In the genomic region with DNA sequence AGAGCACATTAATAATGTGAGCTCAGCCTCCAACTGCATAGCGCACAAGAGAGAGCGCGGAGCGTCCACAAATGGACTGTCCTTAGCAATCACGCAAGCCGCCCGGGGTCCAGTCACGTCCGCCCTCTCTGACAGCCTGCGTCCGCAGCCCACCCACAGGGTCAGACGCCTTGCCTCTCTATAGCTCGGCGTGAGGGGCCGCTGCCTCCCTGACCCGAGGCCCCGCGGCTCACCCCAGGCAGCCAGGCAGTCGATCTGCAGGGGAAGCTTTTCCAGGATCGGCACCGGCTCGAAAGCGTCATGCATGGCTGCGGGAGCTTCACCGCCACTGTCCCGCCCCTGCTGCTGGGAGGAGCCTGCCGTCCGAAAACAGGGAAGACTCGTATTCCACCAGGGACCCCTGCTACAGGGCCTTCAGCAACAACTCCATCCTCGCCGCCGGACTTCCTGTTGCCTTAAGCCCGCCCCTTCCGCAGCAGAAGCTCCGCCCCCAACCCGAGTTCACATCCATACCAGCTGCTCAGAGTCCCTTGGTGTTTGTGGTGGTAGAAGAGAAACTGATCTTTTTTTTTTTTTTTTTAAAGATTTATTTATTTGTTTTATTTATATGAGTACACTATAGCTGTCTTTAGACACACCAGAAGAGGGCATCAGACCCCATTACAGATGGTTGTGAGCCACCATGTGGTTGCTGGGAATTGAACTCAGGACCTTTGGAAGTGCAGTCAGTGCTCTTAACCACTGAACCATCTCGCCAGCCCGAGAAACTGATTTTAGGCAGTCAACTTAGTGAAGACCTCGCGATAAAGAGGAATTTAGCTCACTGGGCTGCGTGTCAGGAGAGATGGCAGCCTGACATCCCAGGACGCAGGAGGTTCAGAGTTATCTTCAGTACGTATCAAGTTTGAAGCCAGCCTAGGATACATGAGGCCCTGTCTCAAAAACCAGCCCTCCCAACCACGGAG, we compare ENCODE assay signal across 8 mouse cellular contexts. TPM values are rescaled to one million over a fixed set of nuclear protein-coding genes. Genes with fewer than 3 reads are reported as not detected.
DNase-seq lines count a peak whose midpoint lies in the region; ATAC-seq and TF ChIP-seq lines count a peak whose summit lies in the region.

Gene Vps39, minus strand, starts transcription at position 456 of the 965 bp plus-strand sequence.

- H3K9me3 ChIP-seq in hindbrain, postnatal 0 days (ENCODE audit: low read length): no peaks in the 10 kb centered on the region

- no peaks in the 10 kb centered on the region for H3K27me3 ChIP-seq in hindbrain, postnatal 0 days (ENCODE audit: insufficient read depth, low read length)

- no peak; the same call in 1 of the 2 replicates for TF ChIP-seq CTCF in gastrocnemius, adult 2 months (IDR thresholded peaks at IDR 0.05)
- peak; percentile 27 for TF ChIP-seq CTCF in hindbrain, postnatal 0 days (IDR thresholded peaks at IDR 0.05; ENCODE audit: low read depth)
- no peak; the same call in none of the 2 replicates for TF ChIP-seq CTCF in left cerebral cortex, adult 2 months (IDR thresholded peaks at IDR 0.05)

- intact Hi-C loops in gastrocnemius, adult 2 months (cut with DNase I): no loop called here
- intact Hi-C loops in left cerebral cortex, adult 2 months (cut with DNase I): no loop called here

- H3K4me2 ChIP-seq in hindbrain, postnatal 0 days (ENCODE audit: low read depth, low read length): peak within 1 kb of the TSS; percentile 70

- peak within 1 kb of the TSS; percentile 79 for H3K9ac ChIP-seq in hindbrain, postnatal 0 days (replicated peaks; ENCODE audit: low read length)

- peaks cover 8% of the 10 kb centered on the region for H3K4me1 ChIP-seq in hindbrain, postnatal 0 days (ENCODE audit: insufficient read depth, low read length)

- peak; percentile 91 for ATAC-seq in common myeloid progenitor, adult 5-6 weeks (replicated peaks; ENCODE audit: low read depth, poor library complexity, severe bottlenecking)
- peak; percentile 98 for ATAC-seq in hindbrain, postnatal 0 days
- ATAC-seq in megakaryocyte, adult 5-6 weeks (ENCODE audit: poor library complexity, severe bottlenecking): peak; percentile 96

- 11% methylated on average over 44 of the region's 44 CpGs for WGBS in hindbrain, postnatal 0 days

- peaks cover 13% of the 10 kb centered on the region; the same call in 1 of the 2 replicates for H3K36me3 ChIP-seq in hindbrain, postnatal 0 days (ENCODE audit: insufficient read depth, low read length)

- DNase-seq in ZHBTc4 (ENCODE audit: low read depth, low spot score): peak; percentile 97
- peak; percentile 91 for DNase-seq in gastrocnemius, adult 2 months
- peak; percentile 93 for DNase-seq in hindbrain, postnatal 0 days (ENCODE audit: low spot score)
- peak; percentile 83 to 85 for DNase-seq in left cerebral cortex, adult 2 months (ENCODE audit: extremely low spot score in 1 of 2, low spot score in 2 of 2)
- DNase-seq in right cerebral cortex, adult 2 months (ENCODE audit: low spot score in 2 of 2): peak; percentile 87 to 88
- DNase-seq in urinary bladder, postnatal 14 days (ENCODE audit: low spot score): peak; percentile 90

- H3K27ac ChIP-seq in gastrocnemius, adult 2 months: peak within 1 kb of the TSS; percentile 88
- H3K27ac ChIP-seq in hindbrain, postnatal 0 days: peak within 1 kb of the TSS; percentile 74
- peak within 1 kb of the TSS; percentile 89 for H3K27ac ChIP-seq in left cerebral cortex, adult 2 months

- peak within 1 kb of the TSS; percentile 84 for H3K4me3 ChIP-seq in gastrocnemius, adult 2 months
- H3K4me3 ChIP-seq in hindbrain, postnatal 0 days (ENCODE audit: low read length): peak within 1 kb of the TSS; percentile 76
- H3K4me3 ChIP-seq in left cerebral cortex, adult 2 months: peak within 1 kb of the TSS; percentile 70

RNA-seq across cellular contexts. Expression of gene Vps39, which starts in this region (rescaled TPM):
- 42.8 and 44.3 TPM in 2 replicates for total RNA-seq in common myeloid progenitor, adult 5-6 weeks (2017)
- total RNA-seq in gastrocnemius, adult 2 months (2021): 10 to 100 TPM; 16.1 to 21.1 TPM
- total RNA-seq in hindbrain, postnatal 0 days (2014; rRNA removed): 47.9 and 67.4 TPM in 2 replicates
- polyA plus RNA-seq in hindbrain, postnatal 0 days (2015; fragmentation: Nextera tagmentation; extraction: Ambion mirVana): 31.9 and 32.2 TPM in 2 replicates
- 10 to 100 TPM; 69.7 to 72.4 TPM for total RNA-seq in left cerebral cortex, adult 2 months (2021)
- 11.4 and 21.7 TPM in 2 replicates for total RNA-seq in megakaryocyte, adult 5-6 weeks (2015)
- total RNA-seq in megakaryocyte, adult 5-6 weeks (2017): 24.9 and 26.6 TPM in 2 replicates

Comparison
In these comparisons a context has a peak if more than half of its experiments do, and no peak if none do; other contexts are left out.
1. Peak in every context shown above with its lines: DNase-seq, ATAC-seq, H3K4me3 ChIP-seq and H3K27ac ChIP-seq.